Mouse (Mus musculus) liver, embryonic 16.5 days (tissue): ENCODE results near the gene Olfr1308. TPM values are rescaled to one million over a fixed set of nuclear protein-coding genes. Genes with fewer than 3 reads are reported as not detected.

Experiments used
- ATAC-seq: fragments of 200-750 bp; cut with Nextera tagmentation; 2 replicates; pipeline ENCODE4 v1.8.0; 2017; ENCODE audit warnings: low read depth, mild to moderate bottlenecking, moderate number of reproducible peaks, moderate library complexity
- H3K27ac ChIP-seq: fragments of 300-500 bp; sonication (generic); 2 replicates; pipeline ENCODE4 v1.5.1; 2014; ENCODE audit warnings: mild to moderate bottlenecking, low read length
- H3K27me3 ChIP-seq: fragments of 300-500 bp; sonication (generic); 2 replicates; pipeline ENCODE4 v1.6.1; 2014; ENCODE audit warnings: low read depth, low read length, mixed read lengths; ENCODE audit not compliant: control insufficient read depth, insufficient read depth
- H3K36me3 ChIP-seq: fragments of 300-500 bp; sonication (generic); 2 replicates; pipeline ENCODE4 v1.6.1; 2014; ENCODE audit warnings: mild to moderate bottlenecking; ENCODE audit not compliant: control insufficient read depth, insufficient read depth
- H3K4me1 ChIP-seq: fragments of 300-500 bp; sonication (generic); 2 replicates; pipeline ENCODE4 v1.6.1; 2014; ENCODE audit warnings: low read depth, low read length, mixed read lengths; ENCODE audit not compliant: control insufficient read depth
- H3K4me2 ChIP-seq: fragments of 300-500 bp; sonication (generic); 2 replicates; pipeline ENCODE4 v1.6.1; 2014; ENCODE audit warnings: low read depth, low read length, mixed read lengths
- H3K4me3 ChIP-seq: fragments of 300-500 bp; sonication (generic); 2 replicates; pipeline ENCODE4 v1.5.1; 2014; ENCODE audit warnings: low read depth, mild to moderate bottlenecking, low read length
- H3K9ac ChIP-seq: fragments of 300-500 bp; sonication (generic); 2 replicates; pipeline ENCODE4 v1.6.1; 2014; ENCODE audit warnings: low read depth, low read length
- H3K9me3 ChIP-seq: fragments of 300-500 bp; sonication (generic); replicated peaks from 2 replicates; pipeline ENCODE4 v1.6.1; 2016; ENCODE audit warnings: low read length; ENCODE audit not compliant: control insufficient read depth
- WGBS: fragments of 180-500 bp; shearing (Covaris S2); extraction: QIAGEN DNeasy Blood & Tissue Kit; methylation state at CpG from one replicate; pipeline ENCODE4 v1.1.7; 2014; ENCODE audit not compliant: insufficient replicate concordance; 5-methylcytosine and 5-hydroxymethylcytosine counted together
- polyA plus RNA-seq: library from polyadenylated mRNA; unstranded; fragments of >200 nt; fragmentation: Nextera tagmentation; extraction: Ambion mirVana; gene quantifications from 2 replicates; pipeline ENCODE4 v1.2.1, GENCODE M21; 2015

Gene Olfr1308
- polyA plus RNA-seq, result not detected in 2 replicates

GRCm38 (mm10) chr2:111964844-111965243 is at the start of gene Olfr1308:
TSS of gene Olfr1308 (minus strand) at chr2:111964944.
- H3K27ac ChIP-seq, result no peak within 1 kb of the TSS
- no peak for ATAC-seq
- H3K9me3 ChIP-seq, result no peaks in the 10 kb centered on the region; the same call in 1 of the 2 replicates
- H3K9ac ChIP-seq, result no peak within 1 kb of the TSS
- H3K4me3 ChIP-seq, result no peak within 1 kb of the TSS
- no peaks in the 10 kb centered on the region for H3K36me3 ChIP-seq
- 20% methylated on average over 1 of the region's 1 CpGs for WGBS
- H3K27me3 ChIP-seq, result no peaks in the 10 kb centered on the region
- H3K4me2 ChIP-seq, result no peak within 1 kb of the TSS
- no peaks in the 10 kb centered on the region for H3K4me1 ChIP-seq

GRCm38 (mm10) chr2:112012608-112013007 is 47.9 kb upstream of the Olfr1308 start, which contains the start of gene Olfr1310:
TSS of gene Olfr1310 (minus strand) at chr2:112012708.
- ATAC-seq, result no peak
- H3K36me3 ChIP-seq, result no peaks in the 10 kb centered on the region
- no peaks in the 10 kb centered on the region for H3K27me3 ChIP-seq

GRCm38 (mm10) chr2:111990181-111990580 is 25.4 kb upstream of the Olfr1308 start, which contains the start of gene Olfr1309:
TSS of gene Olfr1309 (minus strand) at chr2:111990281.
- Histone ChIP-seq H3K4me2 (no peak within 1 kb of the TSS), H3K27ac (no peak within 1 kb of the TSS), H3K36me3 (no peaks in the 10 kb centered on the region), H3K4me1 (no peaks in the 10 kb centered on the region), H3K9me3 (no peaks in the 10 kb centered on the region), H3K9ac (no peak within 1 kb of the TSS), H3K4me3 (no peak within 1 kb of the TSS), H3K27me3 (no peaks in the 10 kb centered on the region)
- WGBS, result 28% methylated on average over 1 of the region's 1 CpGs
- no peak for ATAC-seq

More at GRCm38 (mm10) chr2:112012608-112013007, 47.9 kb upstream of the Olfr1308 start, which contains the start of gene Olfr1310:
- Histone ChIP-seq H3K9ac (no peak within 1 kb of the TSS), H3K4me1 (no peaks in the 10 kb centered on the region), H3K27ac (no peak within 1 kb of the TSS), H3K9me3 (no peaks in the 10 kb centered on the region), H3K4me3 (no peak within 1 kb of the TSS), H3K4me2 (no peak within 1 kb of the TSS)

- 49% methylated on average over 1 of the region's 1 CpGs for WGBS
- Histone ChIP-seq H3K9me3 (no peaks in the 10 kb centered on the region), H3K9ac (no peak within 1 kb of the TSS), H3K27me3 (no peaks in the 10 kb centered on the region), H3K36me3 (no peaks in the 10 kb centered on the region), H3K4me3 (no peak within 1 kb of the TSS), H3K27ac (no peak within 1 kb of the TSS), H3K4me1 (no peaks in the 10 kb centered on the region), H3K4me2 (no peak within 1 kb of the TSS)
- ATAC-seq, result no peak
Observed at GRCm38 (mm10) chr2:111949340-111949739, 15.4 kb downstream of the Olfr1308 start, which contains the start of gene Olfr1307. TSS of gene Olfr1307 (minus strand) at chr2:111949440.

- Histone ChIP-seq H3K27me3 (no peaks in the 10 kb centered on the region), H3K4me1 (no peaks in the 10 kb centered on the region), H3K9ac (no peak within 1 kb of the TSS), H3K4me3 (no peak within 1 kb of the TSS), H3K4me2 (no peak within 1 kb of the TSS), H3K36me3 (no peaks in the 10 kb centered on the region), H3K9me3 (no peaks in the 10 kb centered on the region), H3K27ac (no peak within 1 kb of the TSS)
- ATAC-seq, result no peak
- 50% methylated on average over 1 of the region's 1 CpGs for WGBS
Observed at GRCm38 (mm10) chr2:111916171-111916570, 48.6 kb downstream of the Olfr1308 start, which contains the start of gene Olfr1306. TSS of gene Olfr1306 (minus strand) at chr2:111916271.

Other genes with a start within 250 kb of the Olfr1308 start
- gene Olfr1301, start 213.9 kb downstream of the Olfr1308 start, polyA plus RNA-seq, result not detected in 2 replicates
- gene Olfr1302, start 187.5 kb downstream of the Olfr1308 start, polyA plus RNA-seq, result not detected in 2 replicates
- gene Olfr1303, start 144.6 kb downstream of the Olfr1308 start, polyA plus RNA-seq, result not detected in 2 replicates
- gene Olfr1305, start 87.8 kb downstream of the Olfr1308 start, polyA plus RNA-seq, result not detected in 2 replicates
- gene Olfr1306, start 48.7 kb downstream of the Olfr1308 start, polyA plus RNA-seq, result not detected in 2 replicates
- not detected in 2 replicates for gene Olfr1307, start 15.5 kb downstream of the Olfr1308 start, polyA plus RNA-seq
- gene Olfr1309, start 25.3 kb upstream of the Olfr1308 start, polyA plus RNA-seq, result not detected in 2 replicates
- not detected in 2 replicates for gene Olfr1310, start 47.8 kb upstream of the Olfr1308 start, polyA plus RNA-seq
- gene Olfr1311, start 59.5 kb upstream of the Olfr1308 start, polyA plus RNA-seq, result not detected in 2 replicates
- not detected in 2 replicates for gene Olfr1312, start 85.3 kb upstream of the Olfr1308 start, polyA plus RNA-seq
- not detected in 2 replicates for gene Olfr1313, start 112.9 kb upstream of the Olfr1308 start, polyA plus RNA-seq
- not detected in 2 replicates for gene Olfr1314, start 131.8 kb upstream of the Olfr1308 start, polyA plus RNA-seq
- not detected in 2 replicates for gene Olfr1315-ps1, start 150.5 kb upstream of the Olfr1308 start, polyA plus RNA-seq
- not detected in 2 replicates for gene Olfr1316, start 170.0 kb upstream of the Olfr1308 start, polyA plus RNA-seq
- not detected in 2 replicates for gene Olfr1317, start 175.4 kb upstream of the Olfr1308 start, polyA plus RNA-seq
- gene Olfr1318, start 189.3 kb upstream of the Olfr1308 start, polyA plus RNA-seq, result not detected in 2 replicates